Mouse (Mus musculus) C2C12 (cell line): ENCODE data around the gene Aanat.

Source experiments
- CTCF ChIP-seq: IDR thresholded peaks from one replicate; pipeline ENCODE4 v1.5.1; 2011; ENCODE audit not compliant: control insufficient read depth, insufficient read depth, insufficient read length
- MAX ChIP-seq: IDR thresholded peaks from one replicate; pipeline ENCODE4 v1.6.1; 2011; ENCODE audit warnings: mild to moderate bottlenecking, control low read depth
- MYOG ChIP-seq: IDR thresholded peaks from one replicate; pipeline ENCODE4 v1.6.1; 2011; ENCODE audit not compliant: control insufficient read depth, insufficient read length; ENCODE audit errors: extremely low read depth
- USF1 ChIP-seq: IDR thresholded peaks from one replicate; pipeline ENCODE4 v1.6.1; 2011; ENCODE audit warnings: low read depth, mild to moderate bottlenecking, control low read depth, moderate library complexity

GRCm38 (mm10) chr11:116598193-116598592 is 12.0 kb downstream of the Aanat start:
- TF ChIP-seq MYOG = no peak
- no peak for TF ChIP-seq CTCF
- TF ChIP-seq MAX = no peak
- TF ChIP-seq USF1 = no peak
